Mouse (Mus musculus) lung, adult 18-20 months (tissue): Measurements from ENCODE around the gene Ranbp3l.

Experiments used
- DNase-seq, 2 experiments: peaks; one replicate each; pipeline ENCODE4 v3.0.0; 2022; ENCODE audit warnings: mixed read lengths in 2 of 2

Gene Ranbp3l

GRCm38 (mm10) chr15:9071556-9072544, 104.1 kb downstream of the Ranbp3l start:
- DNase-seq = peak; percentile 40 to 44

- DNase-seq = peak in 1 of 2 experiments; percentile 61
These were observed 104.9 kb downstream of the Ranbp3l start for GRCm38 (mm10) chr15:9072630-9073029.

GRCm38 (mm10) chr15:9073067-9073608, 105.4 kb downstream of the Ranbp3l start:
- no peak for DNase-seq

- DNase-seq = no peak
These were observed 105.9 kb downstream of the Ranbp3l start for GRCm38 (mm10) chr15:9073684-9074083.

GRCm38 (mm10) chr15:9074139-9074538, 106.4 kb downstream of the Ranbp3l start:
- DNase-seq = no peak

- DNase-seq = no peak
These were observed 106.9 kb downstream of the Ranbp3l start for GRCm38 (mm10) chr15:9074671-9075070.

GRCm38 (mm10) chr15:9075608-9076200, 108.0 kb downstream of the Ranbp3l start:
- DNase-seq = no peak

GRCm38 (mm10) chr15:9078481-9079300, 110.9 kb downstream of the Ranbp3l start:
- no peak for DNase-seq

GRCm38 (mm10) chr15:9079626-9080025, 111.9 kb downstream of the Ranbp3l start:
- no peak for DNase-seq

- DNase-seq = no peak
These were observed 112.5 kb downstream of the Ranbp3l start for GRCm38 (mm10) chr15:9080206-9080605.

GRCm38 (mm10) chr15:9081294-9081693, 113.5 kb downstream of the Ranbp3l start:
- no peak for DNase-seq

GRCm38 (mm10) chr15:9082753-9083152, 115.0 kb downstream of the Ranbp3l start:
- DNase-seq = no peak

GRCm38 (mm10) chr15:9086813-9087212, 119.1 kb downstream of the Ranbp3l start:
- DNase-seq = no peak

- no peak for DNase-seq
These were observed 119.7 kb downstream of the Ranbp3l start for GRCm38 (mm10) chr15:9087421-9087820.

- DNase-seq = no peak
These were observed 120.3 kb downstream of the Ranbp3l start for GRCm38 (mm10) chr15:9087895-9088682.

- DNase-seq = no peak
These were observed 120.9 kb downstream of the Ranbp3l start for GRCm38 (mm10) chr15:9088683-9089072.

- no peak for DNase-seq
These were observed 121.5 kb downstream of the Ranbp3l start for GRCm38 (mm10) chr15:9089136-9089720.

GRCm38 (mm10) chr15:9090662-9091061, 122.9 kb downstream of the Ranbp3l start:
- no peak for DNase-seq

GRCm38 (mm10) chr15:9093598-9094365, 126.0 kb downstream of the Ranbp3l start:
- DNase-seq = no peak

- peak; percentile 55 to 70 for DNase-seq
These were observed 126.6 kb downstream of the Ranbp3l start for GRCm38 (mm10) chr15:9094366-9094750.

- DNase-seq = no peak
These were observed 129.1 kb downstream of the Ranbp3l start for GRCm38 (mm10) chr15:9096865-9097264.
